Mouse (Mus musculus): ENCODE results near the gene Mycbpap.
A peak's percentile ranks its signal among the peaks of the same experiment; 100 is the strongest.

DNA sequence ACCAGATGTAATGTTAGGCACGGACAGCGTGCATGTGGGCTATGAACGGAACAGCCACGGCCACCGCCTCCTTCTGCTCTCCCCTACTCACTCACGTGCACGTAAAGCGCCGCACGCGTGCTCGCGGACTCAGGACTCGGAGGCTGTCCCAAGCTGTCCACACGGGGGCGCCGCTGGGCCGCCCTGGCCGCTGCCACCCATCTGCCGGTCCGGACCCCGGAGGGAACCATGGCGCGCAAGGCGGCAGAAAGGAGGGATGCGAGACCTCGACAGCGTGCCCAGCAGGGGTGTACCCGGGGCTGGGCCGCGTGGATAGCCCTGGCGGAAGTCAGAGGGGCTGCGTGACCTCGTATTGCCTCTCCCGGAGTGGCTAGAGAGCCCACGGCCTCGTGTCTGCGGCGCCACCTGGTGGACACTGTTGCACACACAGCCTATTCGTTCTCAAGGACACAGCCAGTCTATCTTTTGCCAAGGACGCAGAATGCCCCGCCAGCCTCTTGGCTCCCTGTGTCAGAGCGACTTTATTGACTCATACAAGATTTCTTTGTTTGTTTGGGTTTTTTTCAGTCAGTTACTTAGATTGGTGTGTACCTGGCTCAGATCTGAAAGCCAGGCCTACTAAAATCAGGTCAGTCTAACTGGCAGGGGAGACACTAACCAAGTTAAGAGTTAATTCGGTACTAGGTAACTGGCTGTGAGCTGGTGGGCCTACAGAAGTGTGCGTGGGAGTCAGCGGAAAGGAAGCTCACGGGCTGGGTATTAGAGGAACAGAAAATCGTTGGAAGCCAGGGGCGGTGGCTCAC, 27.5 kb upstream of the Mycbpap start, which contains the start of gene Rsad1:
- TF ChIP-seq CTCF (IDR thresholded peaks at IDR 0.05; ENCODE audit: low read depth) (peak; percentile 92), EP300 (optimal IDR thresholded peaks at IDR 0.05) (peak; percentile 33)
